In the genomic region with DNA sequence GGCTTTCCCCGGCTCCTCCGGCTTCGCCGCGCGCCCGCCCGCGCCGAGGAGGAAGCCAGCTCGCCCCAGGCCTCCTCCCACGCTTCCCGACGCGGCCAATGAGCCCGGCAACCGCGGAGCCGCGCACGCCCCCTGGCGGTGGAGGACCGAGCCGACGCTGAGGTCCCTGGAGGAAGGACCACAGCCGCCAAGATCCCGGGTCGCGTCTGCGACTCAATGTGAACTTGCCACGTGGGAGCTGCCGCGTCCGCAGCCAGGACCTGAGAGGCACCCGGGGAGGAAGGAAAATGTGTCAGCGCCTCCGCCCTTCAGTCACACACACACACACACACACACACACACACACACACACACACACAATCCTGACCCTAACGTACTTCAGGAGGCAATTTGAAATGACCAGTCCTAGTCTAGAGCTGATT, we compare ENCODE assay signal across 8 mouse cellular contexts. TPM values are rescaled to one million over a fixed set of nuclear protein-coding genes. Genes with fewer than 3 reads are reported as not detected.
A peak's percentile ranks its signal among the peaks of the same experiment; 100 is the strongest.
DNase-seq lines count a peak whose midpoint lies in the region; ATAC-seq lines count a peak whose summit lies in the region.

Fam3c (minus strand) TSS at position 158 of the 422 bp plus-strand sequence.

- peak within 1 kb of the TSS; percentile 81 for H3K9ac ChIP-seq in intestine, embryonic 14.5 days (ENCODE audit: low read length)

- H3K36me3 ChIP-seq in intestine, embryonic 14.5 days (ENCODE audit: control insufficient read depth, insufficient read depth, low read length): no peaks in the 10 kb centered on the region

- peak within 1 kb of the TSS; percentile 76 for H3K4me3 ChIP-seq in intestine, embryonic 14.5 days (ENCODE audit: low read depth, low read length)

- peak within 1 kb of the TSS; percentile 78 for H3K27ac ChIP-seq in intestine, embryonic 14.5 days (ENCODE audit: low read depth)

- H3K4me2 ChIP-seq in intestine, embryonic 14.5 days (ENCODE audit: low read length): peak within 1 kb of the TSS; percentile 56

- WGBS in intestine, embryonic 14.5 days: 0% methylated on average over 30 of the region's 38 CpGs

- no peaks in the 10 kb centered on the region for H3K27me3 ChIP-seq in intestine, embryonic 14.5 days (replicated peaks; ENCODE audit: control insufficient read depth, insufficient read depth, low read length)

- intact Hi-C loops in left cerebral cortex, postnatal 14 days (cut with DNase I): no loop called here

- peak; percentile 98 for ATAC-seq in intestine, embryonic 14.5 days (replicated peaks; ENCODE audit: low FRiP score, low TSS enrichment, low read depth)

- 0 out of 2 replicates have a peak, but pooled peaks cover 3% of the 10 kb centered on the region for H3K9me3 ChIP-seq in intestine, embryonic 14.5 days (ENCODE audit: control insufficient read depth, low read length)

- DNase-seq in adrenal gland, adult (ENCODE audit: inconsistent age in 2 of 2, low spot score in 1 of 2): peak; percentile 95 to 98
- peak; percentile 94 for DNase-seq in embryo, embryonic 10.5 days (ENCODE audit: low spot score)
- DNase-seq in gastrocnemius, postnatal 25 days: peak; percentile 92
- peak; percentile 98 for DNase-seq in intestine, embryonic 14.5 days (ENCODE audit: low spot score)
- DNase-seq in left cerebral cortex, postnatal 14 days (ENCODE audit: low spot score in 2 of 2): peak; percentile 95
- peak; percentile 96 for DNase-seq in mesoderm, embryonic 11.5 days (ENCODE audit: low read depth, low spot score)
- peak; percentile 85 to 86 for DNase-seq in right cerebral cortex, postnatal 36 days (ENCODE audit: low spot score in 2 of 2)
- no peak for DNase-seq in T-cell, adult 2 months (ENCODE audit: low spot score)

- peaks cover 17% of the 10 kb centered on the region for H3K4me1 ChIP-seq in intestine, embryonic 14.5 days (replicated peaks; ENCODE audit: control insufficient read depth, insufficient read depth, low read length)

RNA-seq across cellular contexts. Expression of gene Fam3c, which starts in this region (rescaled TPM):
- 10 to 100 TPM; 12.9 to 17.4 TPM for total RNA-seq in gastrocnemius, postnatal 25 days (2021)
- polyA plus RNA-seq in intestine, embryonic 14.5 days (2014; fragmentation: Nextera tagmentation; extraction: Ambion mirVana): 46.2 and 47.8 TPM in 2 replicates
- total RNA-seq in left cerebral cortex, postnatal 14 days (2021): 100 to 1,000 TPM in 1 of 2 experiments, 10 to 100 TPM in 1; 90.6 to 102 TPM

Comparison
In these comparisons a context has a peak if more than half of its experiments do, and no peak if none do; other contexts are left out.
1. RNA of gene Fam3c (total RNA-seq): 90.6 to 102 TPM in left cerebral cortex, postnatal 14 days; 12.9 to 17.4 TPM in gastrocnemius, postnatal 25 days; every median in the first group is over 4 times any median in the second.